Mouse (Mus musculus) testis, adult 2 months (tissue): Measurements from ENCODE around the gene Nop56.

Experiments
- CTCF ChIP-seq: fragments of 200-500 bp; IDR thresholded peaks from 2 replicates; pipeline ENCODE4 v1.5.1; 2012; ENCODE audit warnings: low read depth, mild to moderate bottlenecking, inconsistent platforms, low read length, moderate library complexity; ENCODE audit not compliant: control insufficient read depth, insufficient read depth, insufficient replicate concordance
- POLR2A ChIP-seq: fragments of 200-500 bp; IDR thresholded peaks from 2 replicates; pipeline ENCODE4 v1.6.1; 2012; ENCODE audit warnings: low read depth, mild to moderate bottlenecking, inconsistent platforms, low read length, moderate library complexity; ENCODE audit not compliant: control insufficient read depth

DNA sequence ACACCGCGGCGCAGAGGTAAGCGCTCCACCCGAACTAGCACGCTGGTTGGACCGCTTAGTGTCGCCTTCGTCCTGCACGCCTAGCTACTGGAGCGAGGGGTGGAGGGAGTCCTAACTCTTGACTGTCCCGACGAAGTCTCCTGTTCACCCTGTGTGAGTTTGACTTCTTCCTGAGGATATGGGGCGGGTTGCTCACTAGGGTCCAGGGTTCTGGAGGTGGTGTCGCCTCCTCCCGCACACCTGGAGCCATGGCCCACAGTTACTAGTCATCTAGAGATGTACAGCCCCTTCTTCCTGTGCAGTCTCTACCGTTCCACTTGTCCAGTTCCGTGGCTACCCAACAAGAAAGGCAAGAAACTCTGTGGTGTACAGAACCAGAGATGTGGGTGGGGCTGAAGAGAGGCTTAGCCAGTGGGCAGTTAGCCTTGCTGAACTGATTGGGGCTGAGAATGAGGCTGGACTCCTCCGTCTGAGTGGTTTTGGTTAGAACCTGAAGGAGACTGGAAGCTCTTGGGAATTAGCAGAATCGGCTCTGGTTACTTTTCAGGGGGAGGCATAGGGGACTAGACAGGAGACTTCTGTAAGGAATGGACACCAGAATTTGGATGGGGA is 22.0 kb downstream of the Nop56 start:
- TF ChIP-seq CTCF (no peak), POLR2A (no peak)
